Mouse (Mus musculus): ENCODE data around the gene Rab33b.
A peak's percentile ranks its signal among the peaks of the same experiment; 100 is the strongest.
"Not testable (repeated sequence)": the region's sequence is repeated elsewhere in the genome, so short reads cannot be mapped to it uniquely, and the experiment has no call there.

Rab33b gene

GRCm38 (mm10) chr3:51483741-51484359 lies at the start of gene Rab33b:
Gene Rab33b (plus strand): TSS chr3:51483920.
- peak; percentile 98 to 99 for DNase-seq

GRCm38 (mm10) chr3:51434364-51434763 lies 49.4 kb upstream of the Rab33b start:
- not testable (repeated sequence) for DNase-seq

GRCm38 (mm10) chr3:51434871-51435595 lies 48.7 kb upstream of the Rab33b start:
- no peak for DNase-seq

- DNase-seq, result no peak
Observed at GRCm38 (mm10) chr3:51468530-51468929, 15.2 kb upstream of the Rab33b start.

GRCm38 (mm10) chr3:51475706-51476105 lies 8.0 kb upstream of the Rab33b start:
- no peak for DNase-seq

GRCm38 (mm10) chr3:51479893-51480292 lies 3.8 kb upstream of the Rab33b start:
- DNase-seq, result no peak

GRCm38 (mm10) chr3:51481059-51481458 lies 2.7 kb upstream of the Rab33b start:
- peak; percentile 80 to 81 for DNase-seq

GRCm38 (mm10) chr3:51481881-51482280 lies 1.8 kb upstream of the Rab33b start:
- DNase-seq, result no peak

GRCm38 (mm10) chr3:51482781-51483180 lies 939 bp upstream of the Rab33b start:
- DNase-seq, result no peak

- DNase-seq, result no peak
Observed at GRCm38 (mm10) chr3:51484370-51484769, 650 bp downstream of the Rab33b start.

- no peak for DNase-seq
Observed at GRCm38 (mm10) chr3:51485347-51485746, 1.6 kb downstream of the Rab33b start.

GRCm38 (mm10) chr3:51486491-51487195 lies 2.9 kb downstream of the Rab33b start:
- DNase-seq, result peak; percentile 18 to 34

- no peak for DNase-seq
Observed at GRCm38 (mm10) chr3:51490088-51490753, 6.5 kb downstream of the Rab33b start.

GRCm38 (mm10) chr3:51493272-51493838 lies 9.6 kb downstream of the Rab33b start:
- DNase-seq, result no peak

GRCm38 (mm10) chr3:51494466-51494865 lies 10.7 kb downstream of the Rab33b start:
- DNase-seq, result no peak

GRCm38 (mm10) chr3:51495646-51496045 lies 11.9 kb downstream of the Rab33b start:
- no peak for DNase-seq

GRCm38 (mm10) chr3:51497978-51498377 lies 14.3 kb downstream of the Rab33b start:
- no peak for DNase-seq

GRCm38 (mm10) chr3:51498659-51499058 lies 14.9 kb downstream of the Rab33b start:
- no peak for DNase-seq

GRCm38 (mm10) chr3:51499876-51500275 lies 16.2 kb downstream of the Rab33b start:
- no peak for DNase-seq

- no peak for DNase-seq
Observed at GRCm38 (mm10) chr3:51504385-51504952, 20.7 kb downstream of the Rab33b start.

- DNase-seq, result peak; percentile 36 to 55
Observed at GRCm38 (mm10) chr3:51505465-51505864, 21.7 kb downstream of the Rab33b start.

GRCm38 (mm10) chr3:51510903-51511302 lies 27.2 kb downstream of the Rab33b start:
- peak; percentile 87 to 92 for DNase-seq
